In the genomic region with DNA sequence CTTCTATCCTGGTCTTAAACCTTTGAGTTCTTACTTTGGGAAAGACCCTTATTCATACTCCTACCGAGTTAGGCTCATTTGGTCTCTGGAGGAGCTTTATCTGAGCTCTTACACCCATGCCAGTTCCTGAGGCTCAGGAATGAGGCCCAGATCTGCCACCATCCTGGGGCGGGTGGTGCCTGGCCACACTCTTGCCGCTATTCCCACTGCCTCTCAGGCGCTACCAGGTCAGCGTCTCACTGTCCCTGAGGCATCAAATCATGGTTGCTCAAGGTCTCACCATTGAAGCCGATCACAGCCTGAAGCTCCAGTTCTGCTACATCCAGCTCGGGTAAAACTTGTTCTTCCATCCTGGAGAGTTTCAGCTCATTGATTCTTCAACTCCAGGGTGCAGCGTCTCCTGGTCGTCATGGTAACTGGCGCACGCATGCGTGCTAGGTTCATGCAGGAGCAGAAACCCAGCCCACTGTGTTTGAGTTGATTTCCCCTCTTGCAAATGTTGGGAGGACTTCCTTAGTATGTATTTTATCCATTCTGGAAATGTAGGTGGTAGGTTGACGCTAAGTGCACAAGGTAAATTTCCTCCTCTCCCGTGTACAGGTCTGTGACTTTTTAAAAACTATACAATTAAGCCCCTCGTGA, we compare ENCODE assay signal across 8 mouse cellular contexts. TPM values are rescaled to one million over a fixed set of nuclear protein-coding genes. Genes with fewer than 3 reads are reported as not detected.
DNase-seq lines count a peak whose midpoint lies in the region; ATAC-seq and TF ChIP-seq lines count a peak whose summit lies in the region.

A gene (minus strand): TSS at position 410 of the 642 bp plus-strand sequence.

- no peaks in the 10 kb centered on the region for H3K4me1 ChIP-seq in ES-Bruce4 (ENCODE audit: control insufficient read depth, insufficient read depth, low read length)
- H3K4me1 ChIP-seq in forebrain, embryonic 13.5 days = peaks cover 21% of the 10 kb centered on the region
- H3K4me1 ChIP-seq in liver, embryonic 15.5 days (replicated peaks) = peaks cover 21% of the 10 kb centered on the region
- H3K4me1 ChIP-seq in neural tube, embryonic 11.5 days (ENCODE audit: control insufficient read depth, insufficient read depth, low read length) = no peaks in the 10 kb centered on the region
- peaks cover 12% of the 10 kb centered on the region for H3K4me1 ChIP-seq in stomach, embryonic 16.5 days (ENCODE audit: control insufficient read depth, insufficient read depth, low read length)

- H3K27ac ChIP-seq in ES-Bruce4 (ENCODE audit: insufficient read depth, low read length) = no peak within 1 kb of the TSS
- H3K27ac ChIP-seq in forebrain, embryonic 13.5 days = 0 out of 2 replicates have a peak within 1 kb of the TSS, but pooled peaks have one; percentile 4
- peak within 1 kb of the TSS; percentile 51; the same call in 1 of the 2 replicates for H3K27ac ChIP-seq in liver, embryonic 15.5 days (replicated peaks)
- H3K27ac ChIP-seq in neural tube, embryonic 11.5 days (ENCODE audit: low read depth, low read length) = no peak within 1 kb of the TSS
- peak within 1 kb of the TSS; percentile 46; the same call in 1 of the 2 replicates for H3K27ac ChIP-seq in stomach, embryonic 16.5 days (ENCODE audit: low read length)

- H3K4me3 ChIP-seq in ES-Bruce4 (ENCODE audit: low read depth, low read length) = peak within 1 kb of the TSS; percentile 85
- peak within 1 kb of the TSS; percentile 77 for H3K4me3 ChIP-seq in forebrain, embryonic 13.5 days
- peak within 1 kb of the TSS; percentile 81 for H3K4me3 ChIP-seq in liver, embryonic 15.5 days (replicated peaks)
- H3K4me3 ChIP-seq in neural tube, embryonic 11.5 days (ENCODE audit: low read depth, low read length) = peak within 1 kb of the TSS; percentile 87
- peak within 1 kb of the TSS; percentile 78 for H3K4me3 ChIP-seq in stomach, embryonic 16.5 days (replicated peaks; ENCODE audit: low read length)

- H3K4me2 ChIP-seq in forebrain, embryonic 13.5 days = peak within 1 kb of the TSS; percentile 90
- H3K4me2 ChIP-seq in liver, embryonic 15.5 days = peak within 1 kb of the TSS; percentile 83
- peak within 1 kb of the TSS; percentile 77 for H3K4me2 ChIP-seq in neural tube, embryonic 11.5 days (ENCODE audit: low read depth)
- peak within 1 kb of the TSS; percentile 91 for H3K4me2 ChIP-seq in stomach, embryonic 16.5 days (ENCODE audit: low read depth, low read length)

- no peak for TF ChIP-seq EP300 in ES-Bruce4 (IDR thresholded peaks at IDR 0.05; ENCODE audit: insufficient read depth, low read depth, low read length)

- H3K27me3 ChIP-seq in ES-Bruce4 (ENCODE audit: control insufficient read depth, insufficient read depth, low read length, poor library complexity, severe bottlenecking) = no peaks in the 10 kb centered on the region
- no peaks in the 10 kb centered on the region for H3K27me3 ChIP-seq in forebrain, embryonic 13.5 days
- no peaks in the 10 kb centered on the region for H3K27me3 ChIP-seq in liver, embryonic 15.5 days
- H3K27me3 ChIP-seq in neural tube, embryonic 11.5 days (ENCODE audit: control insufficient read depth, insufficient read depth, low read length) = no peaks in the 10 kb centered on the region
- H3K27me3 ChIP-seq in stomach, embryonic 16.5 days (ENCODE audit: control insufficient read depth, insufficient read depth, low read length) = no peaks in the 10 kb centered on the region

- peak within 1 kb of the TSS; percentile 46 for H3K9ac ChIP-seq in ES-Bruce4 (ENCODE audit: low read depth, poor library complexity, severe bottlenecking)
- H3K9ac ChIP-seq in forebrain, embryonic 13.5 days = peak within 1 kb of the TSS; percentile 79
- peak within 1 kb of the TSS; percentile 69 for H3K9ac ChIP-seq in liver, embryonic 15.5 days
- H3K9ac ChIP-seq in neural tube, embryonic 11.5 days (ENCODE audit: low read length) = peak within 1 kb of the TSS; percentile 80
- peak within 1 kb of the TSS; percentile 82 for H3K9ac ChIP-seq in stomach, embryonic 16.5 days (ENCODE audit: low read length)

- ATAC-seq in cerebellum, adult (ENCODE audit: insufficient number of reproducible peaks, low FRiP score, low TSS enrichment) = peak; percentile 66; the same call in 1 of the 2 replicates
- peak; percentile 79 for ATAC-seq in forebrain, embryonic 13.5 days
- ATAC-seq in liver, embryonic 15.5 days (ENCODE audit: insufficient read depth) = no peak
- no peak; the same call in 1 of the 2 replicates for ATAC-seq in neural tube, embryonic 11.5 days (ENCODE audit: insufficient read depth, low FRiP score, low TSS enrichment)
- ATAC-seq in stomach, embryonic 16.5 days (ENCODE audit: insufficient read depth, low FRiP score) = peak; percentile 31; the same call in 1 of the 2 replicates

- no peak for TF ChIP-seq CTCF in ES-Bruce4 (IDR thresholded peaks at IDR 0.05; ENCODE audit: low read depth, low read length)

- WGBS in forebrain, embryonic 13.5 days = 6% methylated on average over 15 of the region's 15 CpGs
- WGBS in liver, embryonic 15.5 days (ENCODE audit: insufficient replicate concordance) = 7% methylated on average over 15 of the region's 15 CpGs
- 10% methylated on average over 15 of the region's 15 CpGs for WGBS in neural tube, embryonic 11.5 days
- WGBS in stomach, embryonic 16.5 days = 7% methylated on average over 15 of the region's 15 CpGs

- no peak for TF ChIP-seq POLR2A in ES-Bruce4 (IDR thresholded peaks at IDR 0.05; ENCODE audit: insufficient read depth, low read length)

- intact Hi-C loops in heart, postnatal 10 days (cut with DNase I) = loop anchor here (2.0 kb wide), 1 partner anchor 69 kb away; no protein-coding TSS in a partner anchor

- no peaks in the 10 kb centered on the region for H3K36me3 ChIP-seq in ES-Bruce4 (ENCODE audit: control insufficient read depth, insufficient read depth, low read length, poor library complexity, severe bottlenecking)
- peaks cover 5% of the 10 kb centered on the region; the same call in 1 of the 2 replicates for H3K36me3 ChIP-seq in forebrain, embryonic 13.5 days (ENCODE audit: poor library complexity, severe bottlenecking)
- H3K36me3 ChIP-seq in liver, embryonic 15.5 days (replicated peaks) = no peaks in the 10 kb centered on the region; the same call in 1 of the 2 replicates
- H3K36me3 ChIP-seq in neural tube, embryonic 11.5 days (ENCODE audit: control insufficient read depth, insufficient read depth, low read length) = no peaks in the 10 kb centered on the region
- no peaks in the 10 kb centered on the region for H3K36me3 ChIP-seq in stomach, embryonic 16.5 days (ENCODE audit: control insufficient read depth, insufficient read depth, low read length)

- DNase-seq in heart, postnatal 10 days = peak; percentile 82 to 91
- peak; percentile 92 to 94 for DNase-seq in kidney, postnatal 4 days
- peak; percentile 87 for DNase-seq in neural tube, embryonic 11.5 days (ENCODE audit: low spot score)

- no peaks in the 10 kb centered on the region for H3K9me3 ChIP-seq in ES-Bruce4 (replicated peaks; ENCODE audit: control insufficient read depth, insufficient read depth, low read length, poor library complexity, severe bottlenecking)
- no peaks in the 10 kb centered on the region for H3K9me3 ChIP-seq in forebrain, embryonic 13.5 days (replicated peaks)
- no peaks in the 10 kb centered on the region for H3K9me3 ChIP-seq in liver, embryonic 15.5 days (replicated peaks)
- H3K9me3 ChIP-seq in neural tube, embryonic 11.5 days (ENCODE audit: control insufficient read depth, low read length) = no peaks in the 10 kb centered on the region
- no peaks in the 10 kb centered on the region for H3K9me3 ChIP-seq in stomach, embryonic 16.5 days (replicated peaks; ENCODE audit: control insufficient read depth, low read length)

RNA-seq across cellular contexts. Expression of the gene that starts here (rescaled TPM):
- 0.66 TPM in 1 of 2 replicates, not detected in the other for polyA plus RNA-seq in ES-Bruce4 (2011; ENCODE audit: insufficient read depth, insufficient read length, low read depth, missing spikeins)
- polyA plus RNA-seq in forebrain, embryonic 13.5 days (2015; fragmentation: Nextera tagmentation; extraction: Ambion mirVana) = 2.7 and 3.4 TPM in 2 replicates
- not detected for total RNA-seq in heart, postnatal 10 days (2021)
- not detected in 2 replicates for polyA plus RNA-seq in liver, embryonic 15.5 days (2015; fragmentation: Nextera tagmentation; extraction: Ambion mirVana)
- polyA plus RNA-seq in neural tube, embryonic 11.5 days (2014; fragmentation: Nextera tagmentation; extraction: Ambion mirVana) = 0.93 and 1.0 TPM in 2 replicates
- 0.83 and 1.0 TPM in 2 replicates for polyA plus RNA-seq in stomach, embryonic 16.5 days (2015; fragmentation: Nextera tagmentation; extraction: Ambion mirVana)

Comparison
In these comparisons a context has a peak if more than half of its experiments do, and no peak if none do; other contexts are left out.
1. Peak in DNase-seq in heart, postnatal 10 days; RNA of the gene not detected or under 1 TPM.
2. H3K27ac ChIP-seq: peak in forebrain, embryonic 13.5 days (single experiment), liver, embryonic 15.5 days (single experiment) and stomach, embryonic 16.5 days (single experiment); none in ES-Bruce4 (single experiment) and neural tube, embryonic 11.5 days (single experiment).
3. ATAC-seq: peak in cerebellum, adult (single experiment), forebrain, embryonic 13.5 days (single experiment) and stomach, embryonic 16.5 days (single experiment); none in liver, embryonic 15.5 days (single experiment) and neural tube, embryonic 11.5 days (single experiment).
4. Peak in every context shown above with its lines, with median percentiles within 50 percentile points of each other: H3K4me3 ChIP-seq, H3K9ac ChIP-seq, H3K4me2 ChIP-seq and DNase-seq.